ENCODE assay signal across 15 mouse cellular contexts in genomic region chr9:49653478-49654245, GRCm38 (mm10).
"Had no signal": no experiment of that assay in that cellular context is flagged by ENCODE, and none has a peak within 500 bp of the region (broad histone marks: within the 10 kb centered on the region; RNA-seq: fewer than 3 reads in every experiment).

No protein-coding gene starts in this region.

- H3K27me3 ChIP-seq: kidney, embryonic 15.5 days; liver, embryonic 13.5 days; stomach, embryonic 15.5 days had no signal

- DNase-seq: kidney, adult 11 months; kidney, adult 8-10 months; kidney, postnatal 10 days; liver, embryonic 13.5 days; lung, adult 2 months; lung, postnatal 14 days; lung, postnatal 4 days; midbrain, embryonic 14.5 days; right cerebral cortex, postnatal 14 days; spleen, adult 18-20 months; thymus, adult 18-20 months; thymus, postnatal 14 days; thymus, postnatal 4 days had no signal

- H3K4me1 ChIP-seq: kidney, embryonic 15.5 days; liver, embryonic 13.5 days; stomach, embryonic 15.5 days had no signal

- H3K4me3 ChIP-seq: kidney, embryonic 15.5 days; liver, embryonic 13.5 days; stomach, embryonic 15.5 days had no signal

- H3K36me3 ChIP-seq: liver, embryonic 13.5 days; stomach, embryonic 15.5 days had no signal

- H3K27ac ChIP-seq: kidney, embryonic 15.5 days; liver, embryonic 13.5 days; stomach, embryonic 15.5 days had no signal
